Mouse (Mus musculus): ENCODE data around the gene P2rx2. TPM values are rescaled to one million over a fixed set of nuclear protein-coding genes. Genes with fewer than 3 reads are reported as not detected.

P2rx2 gene
- total RNA-seq (2021), result not detected
- 0.12 TPM in 1 of 2 replicates, not detected in the other for polyA plus RNA-seq (2012; rRNA removed)
- long read RNA-seq, result 0 reads

- H3K9ac ChIP-seq (ENCODE audit: low read depth, low read length), result 0 out of 2 replicates have a peak within 1 kb of the TSS, but pooled peaks have one; percentile 16
- intact Hi-C loops (cut with DNase I), result no loop called here
- H3K36me3 ChIP-seq (ENCODE audit: control insufficient read depth, insufficient read depth, low read length), result no peaks in the 10 kb centered on the region
- H3K27me3 ChIP-seq (ENCODE audit: control insufficient read depth, insufficient read depth, low read length), result peaks cover 8% of the 10 kb centered on the region
- TF ChIP-seq CTCF (IDR thresholded peaks at IDR 0.05) (no peak), POLR2A (IDR thresholded peaks at IDR 0.05; ENCODE audit: insufficient read depth, low read depth, low read length) (no peak), EP300 (IDR thresholded peaks at IDR 0.05; ENCODE audit: insufficient read depth, low read depth, low read length) (no peak)
- H3K79me2 ChIP-seq (replicated peaks; ENCODE audit: control insufficient read depth, insufficient read depth, low read length), result no peaks in the 10 kb centered on the region
- H3K27ac ChIP-seq, result no peak within 1 kb of the TSS
- H3K4me3 ChIP-seq, result peak within 1 kb of the TSS; percentile 38
- 3% methylated on average over 43 of the region's 43 CpGs for WGBS
- no peaks in the 10 kb centered on the region for H3K4me1 ChIP-seq (ENCODE audit: control insufficient read depth, insufficient read depth, low read length)
- DNase-seq, result peak; percentile 14 to 35
Observed at GRCm38 (mm10) chr5:110342648-110343284, at the start of gene P2rx2. TSS of gene P2rx2 (minus strand) at chr5:110343212.

DNA sequence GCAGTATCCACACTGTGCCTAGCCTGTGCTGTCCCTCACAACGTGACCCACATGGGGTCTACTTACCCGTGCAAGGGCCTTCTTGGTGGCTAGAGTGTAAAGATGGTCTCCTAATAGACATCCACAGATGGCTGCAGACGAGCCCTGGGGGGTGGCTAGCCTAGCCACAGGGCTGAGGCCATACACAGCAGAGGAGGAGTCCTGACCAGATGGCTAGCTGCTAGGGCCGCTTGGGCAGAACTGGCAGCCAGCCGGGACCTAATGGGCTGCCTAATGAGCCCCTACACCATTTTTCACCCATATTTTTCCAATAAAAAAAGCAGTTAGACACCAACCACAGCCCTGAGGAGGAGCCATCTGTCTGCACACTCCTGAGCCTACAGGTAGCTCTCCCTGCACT lies 49.7 kb upstream of the P2rx2 start:
- no peak overlapping the region for H3K9ac ChIP-seq (ENCODE audit: low read depth, low read length)
- H3K4me1 ChIP-seq (ENCODE audit: control insufficient read depth, insufficient read depth, low read length), result no peaks in the 10 kb centered on the region; the same call in 1 of the 2 replicates
- DNase-seq, result no peak
- H3K27ac ChIP-seq, result no peak overlapping the region
- no peaks in the 10 kb centered on the region for H3K36me3 ChIP-seq (ENCODE audit: control insufficient read depth, insufficient read depth, low read length)
- H3K27me3 ChIP-seq (ENCODE audit: control insufficient read depth, insufficient read depth, low read length), result no peaks in the 10 kb centered on the region
- WGBS, result 94% methylated on average over 5 of the region's 5 CpGs
- intact Hi-C loops (cut with DNase I), result no loop called here
- H3K79me2 ChIP-seq (replicated peaks; ENCODE audit: control insufficient read depth, insufficient read depth, low read length), result no peaks in the 10 kb centered on the region
- no peak overlapping the region for H3K4me3 ChIP-seq
- TF ChIP-seq CTCF (IDR thresholded peaks at IDR 0.05) (no peak), EP300 (IDR thresholded peaks at IDR 0.05; ENCODE audit: insufficient read depth, low read depth, low read length) (no peak), POLR2A (IDR thresholded peaks at IDR 0.05; ENCODE audit: insufficient read depth, low read depth, low read length) (no peak)

DNA sequence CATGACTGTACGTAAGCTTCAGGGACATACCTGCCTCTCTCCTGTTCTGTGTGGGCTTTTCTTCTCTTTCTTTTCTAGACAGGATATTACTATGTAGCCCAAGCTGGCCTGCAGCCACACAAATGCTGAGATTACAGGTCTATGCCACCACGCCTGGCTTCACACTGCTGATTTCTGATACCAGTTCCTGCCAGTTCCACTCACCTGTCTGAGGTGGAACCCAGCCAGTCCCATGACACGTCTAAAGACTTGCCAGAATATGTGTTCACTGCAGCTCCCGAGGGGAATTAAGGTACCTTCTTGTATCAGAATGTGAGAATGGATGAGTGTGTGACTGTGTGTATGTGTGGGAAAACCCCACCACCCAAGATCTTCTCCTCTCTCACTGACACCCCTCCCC lies 47.6 kb upstream of the P2rx2 start:
- Histone ChIP-seq H3K4me3 (no peak overlapping the region), H3K4me1 (ENCODE audit: control insufficient read depth, insufficient read depth, low read length) (no peaks in the 10 kb centered on the region; the same call in 1 of the 2 replicates), H3K27ac (no peak overlapping the region; the same call in 1 of the 2 replicates), H3K9ac (ENCODE audit: low read depth, low read length) (no peak overlapping the region), H3K36me3 (ENCODE audit: control insufficient read depth, insufficient read depth, low read length) (no peaks in the 10 kb centered on the region), H3K79me2 (replicated peaks; ENCODE audit: control insufficient read depth, insufficient read depth, low read length) (no peaks in the 10 kb centered on the region), H3K27me3 (ENCODE audit: control insufficient read depth, insufficient read depth, low read length) (no peaks in the 10 kb centered on the region)
- WGBS, result 65% methylated on average over 4 of the region's 4 CpGs
- no peak for DNase-seq
- no peak for TF ChIP-seq CTCF (IDR thresholded peaks at IDR 0.05)
- TF ChIP-seq POLR2A (IDR thresholded peaks at IDR 0.05; ENCODE audit: insufficient read depth, low read depth, low read length), result no peak
- TF ChIP-seq EP300 (IDR thresholded peaks at IDR 0.05; ENCODE audit: insufficient read depth, low read depth, low read length), result no peak
- intact Hi-C loops (cut with DNase I), result no loop called here

GRCm38 (mm10) chr5:110387332-110387731 lies 44.3 kb upstream of the P2rx2 start:
- intact Hi-C loops (cut with DNase I), result no loop called here

DNA sequence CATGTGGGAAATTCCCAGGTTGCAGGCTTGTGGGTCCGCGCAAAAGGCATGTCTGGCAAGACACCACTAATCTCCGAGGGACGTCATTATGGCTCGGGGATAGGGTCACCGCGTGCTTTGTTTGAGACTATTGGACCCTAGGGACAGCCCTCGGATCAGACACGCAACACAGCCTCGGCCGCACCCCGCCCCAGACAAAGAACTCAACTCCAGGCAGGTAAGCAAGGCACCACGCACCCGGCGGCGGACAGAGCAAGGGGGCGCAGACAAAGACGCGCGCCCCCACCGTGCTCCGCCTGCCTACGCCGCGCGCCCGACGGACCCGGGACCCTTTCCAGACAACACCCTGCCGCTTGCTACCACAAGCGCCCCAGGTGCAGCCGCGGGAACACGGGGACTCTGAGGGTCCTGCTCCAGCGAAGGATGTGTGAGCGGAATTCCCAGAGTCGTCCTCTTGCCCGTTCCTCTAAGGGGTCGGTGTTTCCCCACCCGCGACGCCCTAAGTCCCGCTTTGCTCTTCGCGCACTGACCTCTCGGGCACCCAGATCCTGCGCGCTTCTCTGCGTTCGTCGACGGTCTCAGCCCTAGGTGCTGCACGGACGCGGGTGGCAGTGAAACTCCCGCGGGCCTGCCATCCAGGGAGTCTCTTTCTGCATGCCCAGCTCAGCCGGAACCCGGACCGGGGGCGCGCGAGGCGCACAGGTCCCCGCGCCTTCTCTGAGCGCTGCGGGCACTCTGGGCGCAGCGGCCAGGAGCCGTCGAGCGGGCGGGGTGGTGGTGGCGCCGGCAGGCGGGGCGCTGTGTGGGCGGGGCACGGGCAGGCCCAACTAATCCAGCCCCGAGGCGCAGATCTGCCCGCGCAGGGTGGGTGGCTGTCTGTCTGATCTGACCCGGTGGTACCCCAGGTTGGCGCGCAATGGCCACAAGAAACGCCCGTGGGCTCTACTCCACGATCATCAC lies 43.6 kb upstream of the P2rx2 start:
- DNase-seq, result peak; percentile 79 to 83
- intact Hi-C loops (cut with DNase I), result no loop called here
- H3K27ac ChIP-seq, result no peak overlapping the region; the same call in 1 of the 2 replicates
- TF ChIP-seq CTCF (IDR thresholded peaks at IDR 0.05), result 0 out of 2 replicates have a peak, but pooled peaks have one; percentile 5
- TF ChIP-seq POLR2A (IDR thresholded peaks at IDR 0.05; ENCODE audit: insufficient read depth, low read depth, low read length), result no peak
- no peaks in the 10 kb centered on the region; the same call in 1 of the 2 replicates for H3K4me1 ChIP-seq (ENCODE audit: control insufficient read depth, insufficient read depth, low read length)
- no peaks in the 10 kb centered on the region for H3K79me2 ChIP-seq (replicated peaks; ENCODE audit: control insufficient read depth, insufficient read depth, low read length)
- H3K9ac ChIP-seq (ENCODE audit: low read depth, low read length), result peak overlapping the region; percentile 78
- H3K4me3 ChIP-seq, result peak overlapping the region; percentile 50
- no peaks in the 10 kb centered on the region for H3K36me3 ChIP-seq (ENCODE audit: control insufficient read depth, insufficient read depth, low read length)
- H3K27me3 ChIP-seq (ENCODE audit: control insufficient read depth, insufficient read depth, low read length), result no peaks in the 10 kb centered on the region
- WGBS, result 6% methylated on average over 87 of the region's 90 CpGs

More at GRCm38 (mm10) chr5:110387332-110387731, 44.3 kb upstream of the P2rx2 start:
- TF ChIP-seq EP300 (IDR thresholded peaks at IDR 0.05; ENCODE audit: insufficient read depth, low read depth, low read length) (no peak), POLR2A (IDR thresholded peaks at IDR 0.05; ENCODE audit: insufficient read depth, low read depth, low read length) (no peak)
- H3K36me3 ChIP-seq (ENCODE audit: control insufficient read depth, insufficient read depth, low read length), result no peaks in the 10 kb centered on the region
- 0 out of 2 replicates have a peak overlapping the region, but pooled peaks have one; percentile 18 for H3K9ac ChIP-seq (ENCODE audit: low read depth, low read length)
- H3K4me3 ChIP-seq, result peak overlapping the region; percentile 50
- DNase-seq, result no peak
- 42% methylated on average over 8 of the region's 8 CpGs for WGBS
- H3K27ac ChIP-seq, result no peak overlapping the region; the same call in 1 of the 2 replicates
- H3K27me3 ChIP-seq (ENCODE audit: control insufficient read depth, insufficient read depth, low read length), result no peaks in the 10 kb centered on the region
- H3K79me2 ChIP-seq (replicated peaks; ENCODE audit: control insufficient read depth, insufficient read depth, low read length), result no peaks in the 10 kb centered on the region
- H3K4me1 ChIP-seq (ENCODE audit: control insufficient read depth, insufficient read depth, low read length), result no peaks in the 10 kb centered on the region; the same call in 1 of the 2 replicates

All from heart, adult 2 months (tissue).